Mouse (Mus musculus): Measurements from ENCODE around the gene Aurkb. TPM values are rescaled to one million over a fixed set of nuclear protein-coding genes. Genes with fewer than 3 reads are reported as not detected.

Aurkb gene
- 3.3 TPM for polyA plus RNA-seq (2014; fragmentation: Illumina TruSeq; extraction: RNeasy Lipid Tissue Mini Kit (QIAGEN cat#74804); ENCODE audit: low read depth, low replicate concordance)

DNA sequence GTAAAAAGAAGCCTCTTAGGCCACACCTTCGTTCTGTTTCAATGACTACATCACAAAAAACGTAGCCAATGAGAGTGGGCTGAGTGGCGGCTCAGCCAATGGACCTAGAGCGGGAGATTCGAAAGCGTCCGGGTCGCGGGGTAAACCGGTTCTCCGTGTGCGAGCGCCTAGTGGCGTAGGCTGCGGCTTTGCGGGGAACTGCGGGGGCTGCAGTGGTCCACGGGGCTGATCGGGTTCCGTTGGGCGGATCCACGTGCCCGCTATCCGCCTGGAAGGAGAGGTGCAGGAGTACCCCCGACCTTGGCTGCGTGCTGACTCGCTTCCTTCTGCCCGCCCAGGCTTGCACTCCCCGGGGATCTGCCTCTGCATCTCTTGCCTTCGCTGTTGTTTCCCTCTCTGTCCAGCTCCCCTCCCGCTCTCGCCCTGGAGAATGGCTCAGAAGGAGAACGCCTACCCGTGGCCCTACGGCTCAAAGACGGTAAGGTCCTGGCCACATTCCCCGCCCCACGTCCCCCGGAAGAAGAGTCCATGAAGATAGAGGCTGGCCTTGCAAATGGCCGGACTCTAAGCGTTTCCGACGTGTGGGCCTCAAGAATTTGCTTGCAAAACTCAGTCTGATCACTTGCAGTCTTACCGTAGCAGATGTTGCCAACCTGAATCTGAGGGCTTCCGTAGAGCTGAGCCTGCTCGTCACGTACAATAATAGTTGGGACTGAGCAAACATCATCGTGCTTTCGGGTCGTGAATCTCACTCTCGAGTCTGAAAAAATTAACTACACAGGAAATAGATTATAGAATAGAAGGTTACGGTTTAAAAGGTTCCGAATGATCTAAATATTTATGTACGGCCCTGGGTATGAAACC is at the start of gene Aurkb:
Gene Aurkb (plus strand): TSS at position 117 of the 864 bp plus-strand sequence.

GRCm38 (mm10) chr11:69008182-69009121 is 37.0 kb upstream of the Aurkb start, which contains the start of gene Pfas:
TSS of gene Pfas (minus strand) at chr11:69008460.

DNA sequence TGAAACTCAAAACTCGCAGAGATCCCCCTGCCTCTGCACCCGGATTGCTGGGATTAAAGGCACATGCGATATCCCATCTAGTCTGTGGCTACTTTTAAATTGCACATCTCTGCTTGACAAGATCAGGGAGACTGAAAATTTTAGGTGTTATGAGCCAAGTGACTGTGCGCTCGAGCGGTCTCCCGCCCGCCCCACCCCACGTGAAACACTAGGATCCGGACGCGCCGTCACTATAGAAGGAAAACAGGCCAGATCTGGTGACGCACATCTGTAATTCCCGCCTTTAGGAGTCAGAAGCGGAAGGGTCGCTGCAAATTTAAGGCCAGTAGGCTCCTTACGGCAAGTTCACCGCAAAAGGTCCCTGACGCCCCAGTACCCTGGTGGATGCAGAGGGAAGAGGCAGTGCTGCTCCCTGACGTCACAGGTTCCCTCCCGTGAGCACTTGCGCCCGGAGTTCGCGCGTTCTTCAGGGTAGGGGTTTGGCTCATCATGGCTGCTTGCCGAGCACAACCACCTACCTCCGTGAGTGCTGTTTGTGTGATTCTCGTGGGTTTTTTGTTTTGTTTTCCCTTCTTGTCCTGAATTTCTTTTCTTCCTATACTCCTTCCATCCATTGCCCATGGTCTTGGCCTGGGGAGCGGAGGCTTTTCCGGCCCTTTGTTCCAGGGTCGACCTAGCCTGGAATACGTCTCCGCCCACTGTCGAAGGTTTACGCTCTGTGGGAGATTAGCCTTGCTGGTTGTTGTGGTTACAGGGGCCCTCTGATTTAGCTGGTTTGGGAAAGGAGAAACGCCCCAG is 29.6 kb upstream of the Aurkb start, which contains the start of gene Ctc1:
Gene Ctc1 (plus strand): TSS at position 268 of the 798 bp plus-strand sequence.

DNA sequence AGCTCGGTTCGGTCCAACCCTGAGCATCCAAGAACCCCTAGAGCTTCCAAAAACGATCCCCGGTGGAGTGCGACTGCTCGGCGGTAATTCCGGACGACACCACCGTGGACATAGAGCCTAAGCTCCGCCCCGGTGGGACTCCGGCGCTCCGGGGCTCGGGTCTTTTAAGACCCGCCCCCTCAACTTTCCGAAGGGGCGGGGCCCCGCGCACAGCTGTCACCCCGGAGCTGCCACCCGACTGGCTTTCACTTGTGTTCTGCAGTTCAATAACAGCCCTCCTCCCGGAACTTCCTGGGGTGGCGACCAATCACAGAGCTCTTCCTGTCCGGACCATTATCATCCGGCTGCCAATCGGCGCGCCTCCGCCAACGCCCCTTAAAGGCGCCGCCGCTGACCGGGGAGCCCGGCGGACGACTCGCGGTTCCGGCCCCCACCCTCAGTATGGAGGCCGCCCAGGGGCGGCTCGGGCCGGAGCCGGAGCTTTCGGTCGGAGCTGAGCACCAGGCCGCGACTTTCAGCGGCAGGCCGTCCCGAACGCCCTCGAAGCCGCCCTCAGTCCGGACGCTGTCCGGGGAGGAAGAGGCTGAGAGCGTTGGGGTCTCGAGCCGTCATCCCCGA is 14.0 kb downstream of the Aurkb start, which contains the start of gene Borcs6:
Gene Borcs6 (plus strand): TSS at position 361 of the 618 bp plus-strand sequence.

DNA sequence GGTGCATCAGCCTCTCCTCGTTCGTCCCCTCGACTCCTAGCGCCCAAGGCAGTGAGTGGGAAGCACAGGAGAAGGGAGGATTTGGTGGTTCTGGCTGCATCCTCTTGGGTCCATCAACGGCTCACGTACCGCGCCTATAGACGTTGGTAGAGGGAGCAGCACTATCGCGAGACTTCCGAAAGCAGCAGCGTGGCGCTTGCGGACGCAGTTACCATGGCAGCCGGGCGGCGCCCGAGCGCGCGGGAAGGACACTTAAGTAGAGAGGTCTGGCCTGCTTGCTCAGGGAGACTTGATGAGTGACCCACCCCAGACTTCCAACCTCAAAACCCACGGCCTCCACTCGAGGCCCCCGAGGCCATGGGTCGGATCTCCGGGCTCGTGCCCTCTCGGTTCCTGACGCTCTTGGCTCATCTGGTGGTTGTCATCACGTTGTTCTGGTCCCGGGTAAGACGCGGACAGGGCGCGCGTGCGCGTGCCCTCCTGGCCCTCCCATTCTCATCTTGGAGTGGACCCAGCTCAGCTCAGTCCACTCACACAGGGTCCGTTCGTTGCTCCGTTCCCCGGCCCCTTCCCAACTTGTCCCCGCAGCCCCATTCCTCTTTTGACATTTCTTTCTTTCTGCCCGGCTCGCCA is 25.3 kb downstream of the Aurkb start, which contains the start of gene Tmem107:
Gene Tmem107 (plus strand): TSS at position 217 of the 633 bp plus-strand sequence.

GRCm38 (mm10) chr11:69088103-69088855 is 42.8 kb downstream of the Aurkb start, which contains the start of gene Vamp2:
TSS of gene Vamp2 (plus strand) at chr11:69088490.

DNA sequence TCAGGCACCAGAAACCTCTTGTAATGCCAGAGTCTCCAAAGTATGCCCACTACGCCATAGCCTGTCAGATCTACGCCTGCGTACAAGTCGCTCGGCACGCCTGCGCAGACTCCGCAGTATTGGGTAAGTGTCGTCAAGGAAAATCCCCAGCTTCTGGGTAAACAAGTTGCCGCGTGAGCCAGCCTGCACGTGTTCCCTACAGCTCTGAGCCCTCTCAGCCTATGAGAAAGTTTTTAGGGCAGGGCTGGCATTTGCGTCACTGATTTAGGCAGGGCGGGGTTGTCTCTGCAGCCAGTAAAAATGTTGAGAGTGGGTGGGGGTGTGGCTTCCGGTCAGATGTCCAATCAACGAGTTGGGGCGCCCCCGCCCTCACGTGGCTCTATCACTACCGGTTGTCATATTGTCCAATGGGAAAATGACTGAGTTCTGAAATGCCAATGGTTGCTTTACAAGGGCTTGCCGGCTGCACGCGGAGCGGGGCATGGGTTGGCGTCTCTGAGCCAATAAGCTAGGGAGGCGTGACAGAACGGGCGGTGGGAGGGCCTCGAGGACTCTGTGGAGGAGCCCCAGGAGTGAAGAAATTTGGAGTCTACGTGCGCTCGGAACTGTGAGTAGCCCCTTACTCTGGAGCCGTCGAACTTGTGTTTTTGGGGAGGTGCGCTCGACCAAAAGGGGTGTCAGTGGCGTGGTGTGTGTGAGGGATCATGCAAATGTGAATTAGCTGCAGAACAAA is 49.4 kb downstream of the Aurkb start, which contains the start of gene Per1:
Gene Per1 (plus strand): TSS at position 521 of the 733 bp plus-strand sequence.

Other genes with a start within 250 kb of the Aurkb start
- gene Ndel1, start 173.8 kb upstream of the Aurkb start, polyA plus RNA-seq (2014; fragmentation: Illumina TruSeq; extraction: RNeasy Lipid Tissue Mini Kit (QIAGEN cat#74804); ENCODE audit: low read depth, low replicate concordance): 59.2 TPM
- gene Rnf222, start 157.1 kb upstream of the Aurkb start, polyA plus RNA-seq (2014; fragmentation: Illumina TruSeq; extraction: RNeasy Lipid Tissue Mini Kit (QIAGEN cat#74804); ENCODE audit: low read depth, low replicate concordance): 0.14 TPM
- 2,612 TPM for gene Rpl26, start 144.1 kb upstream of the Aurkb start, polyA plus RNA-seq (2014; fragmentation: Illumina TruSeq; extraction: RNeasy Lipid Tissue Mini Kit (QIAGEN cat#74804); ENCODE audit: low read depth, low replicate concordance)
- gene Odf4, start 118.6 kb upstream of the Aurkb start, polyA plus RNA-seq (2014; fragmentation: Illumina TruSeq; extraction: RNeasy Lipid Tissue Mini Kit (QIAGEN cat#74804); ENCODE audit: low read depth, low replicate concordance): 8.8 TPM
- 9.2 TPM for gene Arhgef15, start 88.2 kb upstream of the Aurkb start, polyA plus RNA-seq (2014; fragmentation: Illumina TruSeq; extraction: RNeasy Lipid Tissue Mini Kit (QIAGEN cat#74804); ENCODE audit: low read depth, low replicate concordance)
- gene Slc25a35, start 77.5 kb upstream of the Aurkb start, polyA plus RNA-seq (2014; fragmentation: Illumina TruSeq; extraction: RNeasy Lipid Tissue Mini Kit (QIAGEN cat#74804); ENCODE audit: low read depth, low replicate concordance): 38.0 TPM
- gene Rangrf, start 70.5 kb upstream of the Aurkb start, polyA plus RNA-seq (2014; fragmentation: Illumina TruSeq; extraction: RNeasy Lipid Tissue Mini Kit (QIAGEN cat#74804); ENCODE audit: low read depth, low replicate concordance): 37.9 TPM
- 11.8 TPM for gene Pfas, start 37.2 kb upstream of the Aurkb start, polyA plus RNA-seq (2014; fragmentation: Illumina TruSeq; extraction: RNeasy Lipid Tissue Mini Kit (QIAGEN cat#74804); ENCODE audit: low read depth, low replicate concordance)
- 32.2 TPM for gene Ctc1, start 29.7 kb upstream of the Aurkb start, polyA plus RNA-seq (2014; fragmentation: Illumina TruSeq; extraction: RNeasy Lipid Tissue Mini Kit (QIAGEN cat#74804); ENCODE audit: low read depth, low replicate concordance)
- 19.3 TPM for gene Borcs6, start 14.1 kb downstream of the Aurkb start, polyA plus RNA-seq (2014; fragmentation: Illumina TruSeq; extraction: RNeasy Lipid Tissue Mini Kit (QIAGEN cat#74804); ENCODE audit: low read depth, low replicate concordance)
- gene Tmem107, start 25.2 kb downstream of the Aurkb start, polyA plus RNA-seq (2014; fragmentation: Illumina TruSeq; extraction: RNeasy Lipid Tissue Mini Kit (QIAGEN cat#74804); ENCODE audit: low read depth, low replicate concordance): 20.0 TPM
- gene Vamp2, start 42.8 kb downstream of the Aurkb start, polyA plus RNA-seq (2014; fragmentation: Illumina TruSeq; extraction: RNeasy Lipid Tissue Mini Kit (QIAGEN cat#74804); ENCODE audit: low read depth, low replicate concordance): 167 TPM
- gene Per1, start 49.6 kb downstream of the Aurkb start, polyA plus RNA-seq (2014; fragmentation: Illumina TruSeq; extraction: RNeasy Lipid Tissue Mini Kit (QIAGEN cat#74804); ENCODE audit: low read depth, low replicate concordance): 31.8 TPM
- not detected for gene Hes7, start 74.8 kb downstream of the Aurkb start, polyA plus RNA-seq (2014; fragmentation: Illumina TruSeq; extraction: RNeasy Lipid Tissue Mini Kit (QIAGEN cat#74804); ENCODE audit: low read depth, low replicate concordance)
- gene 9130213A22Rik, start 76.9 kb downstream of the Aurkb start, polyA plus RNA-seq (2014; fragmentation: Illumina TruSeq; extraction: RNeasy Lipid Tissue Mini Kit (QIAGEN cat#74804); ENCODE audit: low read depth, low replicate concordance): 0.57 TPM
- 1.3 TPM for gene Aloxe3, start 80.2 kb downstream of the Aurkb start, polyA plus RNA-seq (2014; fragmentation: Illumina TruSeq; extraction: RNeasy Lipid Tissue Mini Kit (QIAGEN cat#74804); ENCODE audit: low read depth, low replicate concordance)
- gene Alox12b, start 111.3 kb downstream of the Aurkb start, polyA plus RNA-seq (2014; fragmentation: Illumina TruSeq; extraction: RNeasy Lipid Tissue Mini Kit (QIAGEN cat#74804); ENCODE audit: low read depth, low replicate concordance): not detected
- gene Alox8, start 152.2 kb downstream of the Aurkb start, polyA plus RNA-seq (2014; fragmentation: Illumina TruSeq; extraction: RNeasy Lipid Tissue Mini Kit (QIAGEN cat#74804); ENCODE audit: low read depth, low replicate concordance): not detected
- 0.05 TPM for gene Gucy2e, start 191.4 kb downstream of the Aurkb start, polyA plus RNA-seq (2014; fragmentation: Illumina TruSeq; extraction: RNeasy Lipid Tissue Mini Kit (QIAGEN cat#74804); ENCODE audit: low read depth, low replicate concordance)